Mouse (Mus musculus): Measurements from ENCODE around the gene Lrtm1. TPM values are rescaled to one million over a fixed set of nuclear protein-coding genes. Genes with fewer than 3 reads are reported as not detected.

Gene Lrtm1
- not detected for polyA plus RNA-seq (2015; fragmentation: Illumina TruSeq; extraction: RNeasy Lipid Tissue Mini Kit (QIAGEN cat#74804); ENCODE audit: insufficient read depth, low replicate concordance)

GRCm38 (mm10) chr14:29017883-29018282 lies at the start of gene Lrtm1:
TSS of gene Lrtm1 (plus strand) at chr14:29018208.

All from spleen, adult 10 weeks (tissue).